Mouse (Mus musculus) neural tube, embryonic 14.5 days (tissue): Measurements from ENCODE around the gene Gm2a. TPM values are rescaled to one million over a fixed set of nuclear protein-coding genes. Genes with fewer than 3 reads are reported as not detected.

Experiments
- ATAC-seq: fragments of 200-750 bp; cut with Nextera tagmentation; 2 replicates; pipeline ENCODE4 v1.8.0; 2017; ENCODE audit warnings: low read depth, mild to moderate bottlenecking, moderate TSS enrichment, moderate library complexity
- H3K27ac ChIP-seq: fragments of 300-500 bp; sonication (generic); 2 replicates; pipeline ENCODE4 v1.5.1; 2014; ENCODE audit warnings: low read depth, mild to moderate bottlenecking, control low read depth, low read length, moderate library complexity, mixed read lengths
- H3K27me3 ChIP-seq: fragments of 300-500 bp; sonication (generic); 2 replicates; pipeline ENCODE4 v1.6.1; 2014; ENCODE audit warnings: low read length; ENCODE audit not compliant: control insufficient read depth, insufficient read depth
- H3K36me3 ChIP-seq: fragments of 300-500 bp; sonication (generic); 2 replicates; pipeline ENCODE4 v1.6.1; 2014; ENCODE audit warnings: low read length, mixed read lengths; ENCODE audit not compliant: control insufficient read depth, insufficient read depth
- H3K4me1 ChIP-seq: fragments of 300-500 bp; sonication (generic); 2 replicates; pipeline ENCODE4 v1.6.1; 2014; ENCODE audit warnings: low read length; ENCODE audit not compliant: control insufficient read depth, insufficient read depth
- H3K4me2 ChIP-seq: fragments of 300-500 bp; sonication (generic); 2 replicates; pipeline ENCODE4 v1.6.1; 2014; ENCODE audit warnings: mild to moderate bottlenecking, low read depth, low read length, control low read depth
- H3K4me3 ChIP-seq: fragments of 300-500 bp; sonication (generic); 2 replicates; pipeline ENCODE4 v1.5.1; 2014; ENCODE audit warnings: low read depth, low read length, control low read depth, mixed read lengths
- H3K9ac ChIP-seq: fragments of 300-500 bp; sonication (generic); replicated peaks from 2 replicates; pipeline ENCODE4 v1.6.1; 2014; ENCODE audit warnings: low read depth, mild to moderate bottlenecking, control low read depth, low read length, mixed read lengths
- H3K9me3 ChIP-seq: fragments of 300-500 bp; sonication (generic); 2 replicates; pipeline ENCODE4 v1.6.1; 2016; ENCODE audit warnings: low read length; ENCODE audit not compliant: control insufficient read depth
- WGBS: fragments of 180-500 bp; shearing (Covaris S2); extraction: QIAGEN DNeasy Blood & Tissue Kit; methylation state at CpG from one replicate; pipeline ENCODE4 v1.1.7; 2014; 5-methylcytosine and 5-hydroxymethylcytosine counted together
- polyA plus RNA-seq: library from polyadenylated mRNA; unstranded; fragments of >200 nt; fragmentation: Nextera tagmentation; extraction: Ambion mirVana; gene quantifications from 2 replicates; pipeline ENCODE4 v1.2.1, GENCODE M21; 2014

Gm2a gene
- polyA plus RNA-seq, 1 experiment from 2014 or later: 32.5 TPM

DNA sequence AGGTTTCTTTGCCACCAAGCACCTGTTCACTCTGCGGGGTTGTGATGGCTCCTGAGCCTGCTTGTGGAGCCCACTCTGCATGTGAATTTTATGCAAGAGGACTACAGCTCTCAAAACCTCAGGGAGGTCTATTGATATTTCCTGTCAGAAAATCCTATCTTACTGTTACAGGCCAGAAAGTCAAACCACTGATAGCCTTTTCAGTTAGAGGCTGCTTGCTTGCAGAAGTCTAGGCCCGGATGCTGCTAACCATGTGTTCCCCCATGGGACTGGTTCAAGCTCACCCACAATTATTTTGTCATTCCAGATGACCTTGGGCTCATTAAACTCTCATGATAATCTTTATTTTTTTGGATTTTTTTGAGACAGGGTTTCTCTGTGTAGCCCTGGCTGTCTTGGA, 19.1 kb downstream of the Gm2a start:
- Histone ChIP-seq H3K9me3 (no peaks in the 10 kb centered on the region), H3K27ac (no peak overlapping the region), H3K4me1 (no peaks in the 10 kb centered on the region), H3K36me3 (no peaks in the 10 kb centered on the region), H3K27me3 (no peaks in the 10 kb centered on the region), H3K4me3 (no peak overlapping the region), H3K4me2 (no peak overlapping the region), H3K9ac (no peak overlapping the region)
- WGBS: 86% methylated on average over 2 of the region's 2 CpGs
- ATAC-seq: no peak

DNA sequence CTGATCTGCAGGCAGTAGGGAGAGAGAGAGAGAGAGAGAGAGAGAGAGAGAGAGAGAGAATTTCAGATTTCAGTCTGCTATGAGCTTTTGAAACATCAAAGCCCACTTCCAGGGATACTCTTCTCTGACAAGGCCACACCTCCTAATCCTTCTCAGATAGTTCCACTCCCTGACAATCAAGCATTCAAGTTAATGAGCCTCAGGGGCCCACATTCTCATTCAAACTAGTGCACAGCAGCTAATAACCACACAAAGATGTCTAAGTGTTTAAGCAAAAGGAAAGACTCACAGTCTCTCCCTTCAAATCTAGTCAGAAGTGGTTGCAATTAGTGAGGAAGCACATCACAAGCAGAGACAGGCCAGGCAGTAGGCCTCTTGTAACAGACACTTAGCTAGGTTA, 22.4 kb downstream of the Gm2a start:
- Histone ChIP-seq H3K27me3 (no peaks in the 10 kb centered on the region), H3K4me3 (no peak overlapping the region), H3K4me1 (no peaks in the 10 kb centered on the region), H3K9ac (no peak overlapping the region), H3K36me3 (no peaks in the 10 kb centered on the region), H3K27ac (no peak overlapping the region), H3K9me3 (no peaks in the 10 kb centered on the region), H3K4me2 (no peak overlapping the region)
- ATAC-seq: no peak

DNA sequence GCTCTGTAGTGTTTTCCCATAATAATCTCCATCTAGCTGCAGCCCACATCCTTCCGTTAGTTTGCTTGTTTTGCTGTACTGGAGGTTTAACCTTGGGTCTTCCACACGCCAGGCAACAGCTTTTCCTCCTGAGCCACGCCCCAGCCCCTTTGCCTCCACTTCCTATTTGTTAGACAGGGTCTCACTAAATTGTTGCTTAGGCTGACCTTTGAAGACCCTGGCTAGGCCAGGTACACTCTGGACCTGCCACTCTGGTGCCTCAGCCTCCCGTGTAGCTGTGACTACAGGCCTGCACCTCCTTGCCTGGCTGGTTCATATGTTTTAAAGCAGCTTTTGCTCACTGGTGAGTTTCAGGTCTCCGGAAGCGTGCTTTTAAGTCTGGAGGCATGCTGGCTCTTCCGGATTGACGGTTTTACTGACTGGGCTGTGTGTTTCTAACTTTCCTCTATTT, 22.9 kb downstream of the Gm2a start:
- ATAC-seq: no peak
- Histone ChIP-seq H3K4me3 (no peak overlapping the region), H3K4me1 (no peaks in the 10 kb centered on the region), H3K27ac (no peak overlapping the region), H3K27me3 (no peaks in the 10 kb centered on the region), H3K4me2 (no peak overlapping the region), H3K9me3 (no peaks in the 10 kb centered on the region), H3K36me3 (no peaks in the 10 kb centered on the region), H3K9ac (no peak overlapping the region)
- 81% methylated on average over 8 of the region's 8 CpGs for WGBS

DNA sequence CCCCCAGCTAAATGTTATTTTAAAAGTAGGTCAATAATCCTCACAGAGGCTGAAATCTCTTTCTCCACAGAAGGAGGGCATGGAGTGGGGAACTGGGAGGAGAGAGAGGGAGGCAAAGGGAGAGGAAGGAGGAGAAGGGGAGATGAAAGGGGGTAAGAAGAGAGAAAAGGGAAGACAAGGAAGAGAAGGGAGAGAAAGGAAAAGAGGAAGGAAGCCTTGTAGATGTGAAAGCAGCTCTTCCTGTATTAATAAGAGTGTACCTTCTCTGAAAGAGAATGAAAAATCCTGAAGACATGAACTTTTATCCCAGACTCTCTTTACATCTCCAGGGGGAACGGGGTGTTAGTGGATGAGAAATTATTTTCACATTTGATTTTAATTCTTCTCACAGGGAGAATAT, 23.5 kb downstream of the Gm2a start:
- Histone ChIP-seq H3K9ac (no peak overlapping the region), H3K4me3 (no peak overlapping the region), H3K4me2 (no peak overlapping the region), H3K36me3 (no peaks in the 10 kb centered on the region), H3K9me3 (no peaks in the 10 kb centered on the region), H3K27ac (no peak overlapping the region), H3K27me3 (no peaks in the 10 kb centered on the region), H3K4me1 (no peaks in the 10 kb centered on the region)
- 89% methylated on average over 1 of the region's 1 CpGs for WGBS
- no peak for ATAC-seq

DNA sequence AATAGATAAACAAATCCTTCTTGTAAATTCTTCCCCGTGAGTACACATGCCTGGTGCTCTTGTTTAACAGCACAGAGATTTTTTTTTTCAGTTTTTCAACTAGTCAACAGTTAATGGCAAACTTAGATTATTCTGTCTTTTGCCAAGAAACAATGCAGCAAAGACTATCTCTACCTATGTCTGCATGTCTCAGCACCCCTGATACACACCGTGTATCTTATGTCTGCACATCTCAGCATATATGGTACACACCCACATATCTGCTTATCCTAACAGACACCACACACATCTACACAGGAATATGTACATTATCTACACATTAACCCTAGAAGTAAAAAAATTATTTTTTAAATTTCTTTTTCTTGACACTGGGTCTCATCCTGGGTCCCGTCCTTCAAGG, 28.7 kb downstream of the Gm2a start:
- ATAC-seq: no peak
- no peaks in the 10 kb centered on the region for H3K4me1 ChIP-seq
- H3K36me3 ChIP-seq: no peaks in the 10 kb centered on the region
- no peaks in the 10 kb centered on the region for H3K9me3 ChIP-seq
- no peak overlapping the region for H3K4me3 ChIP-seq
- no peak overlapping the region for H3K9ac ChIP-seq
- H3K4me2 ChIP-seq: no peak overlapping the region
- H3K27me3 ChIP-seq: no peaks in the 10 kb centered on the region
- H3K27ac ChIP-seq: no peak overlapping the region
- WGBS: 90% methylated on average over 3 of the region's 3 CpGs

DNA sequence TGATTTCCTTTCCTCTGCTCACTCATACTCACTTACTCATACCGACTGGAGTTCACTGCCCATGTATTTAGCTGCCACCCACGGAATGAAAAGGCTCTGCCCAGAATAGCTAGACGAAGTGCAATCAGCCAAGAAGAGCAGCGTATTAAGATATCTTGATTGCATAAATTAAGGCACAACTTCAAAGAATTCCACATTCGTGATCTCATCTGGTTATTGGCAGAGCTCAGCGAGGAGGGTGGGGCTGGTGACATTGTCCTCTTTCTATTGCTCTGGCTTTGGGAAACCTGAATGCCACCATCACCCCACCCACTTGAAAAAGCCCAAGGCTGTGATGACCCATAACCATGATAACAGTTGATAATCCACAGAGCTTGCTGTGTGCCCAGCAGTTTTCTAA, 30.0 kb downstream of the Gm2a start:
- Histone ChIP-seq H3K27me3 (no peaks in the 10 kb centered on the region), H3K4me1 (no peaks in the 10 kb centered on the region), H3K9me3 (no peaks in the 10 kb centered on the region), H3K36me3 (no peaks in the 10 kb centered on the region), H3K9ac (no peak overlapping the region), H3K27ac (no peak overlapping the region), H3K4me3 (no peak overlapping the region), H3K4me2 (no peak overlapping the region)
- 82% methylated on average over 6 of the region's 6 CpGs for WGBS
- ATAC-seq: no peak

DNA sequence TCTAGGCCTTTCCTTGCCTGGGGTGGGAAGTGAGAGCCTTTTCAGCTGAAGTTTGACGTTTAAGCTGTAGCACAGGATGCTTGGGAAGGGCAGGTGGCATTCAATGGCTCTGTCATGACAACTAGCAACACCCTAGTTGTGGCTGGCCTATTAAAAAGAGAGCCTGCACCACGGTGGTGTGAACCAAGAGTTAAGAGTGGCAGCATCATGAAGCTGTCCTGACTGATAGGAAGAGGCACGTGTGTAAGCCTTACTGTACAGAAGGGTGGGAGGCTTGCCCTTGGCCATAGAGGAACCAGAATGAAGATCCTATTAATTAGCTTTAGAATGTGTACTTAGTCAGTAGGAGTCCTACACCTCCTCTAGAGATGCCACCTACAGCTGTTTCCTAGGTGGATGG, 30.5 kb downstream of the Gm2a start:
- Histone ChIP-seq H3K36me3 (no peaks in the 10 kb centered on the region), H3K4me1 (no peaks in the 10 kb centered on the region), H3K4me2 (no peak overlapping the region), H3K27me3 (no peaks in the 10 kb centered on the region), H3K4me3 (no peak overlapping the region), H3K9me3 (no peaks in the 10 kb centered on the region), H3K27ac (no peak overlapping the region), H3K9ac (no peak overlapping the region)
- no peak for ATAC-seq
- WGBS: 86% methylated on average over 3 of the region's 3 CpGs

DNA sequence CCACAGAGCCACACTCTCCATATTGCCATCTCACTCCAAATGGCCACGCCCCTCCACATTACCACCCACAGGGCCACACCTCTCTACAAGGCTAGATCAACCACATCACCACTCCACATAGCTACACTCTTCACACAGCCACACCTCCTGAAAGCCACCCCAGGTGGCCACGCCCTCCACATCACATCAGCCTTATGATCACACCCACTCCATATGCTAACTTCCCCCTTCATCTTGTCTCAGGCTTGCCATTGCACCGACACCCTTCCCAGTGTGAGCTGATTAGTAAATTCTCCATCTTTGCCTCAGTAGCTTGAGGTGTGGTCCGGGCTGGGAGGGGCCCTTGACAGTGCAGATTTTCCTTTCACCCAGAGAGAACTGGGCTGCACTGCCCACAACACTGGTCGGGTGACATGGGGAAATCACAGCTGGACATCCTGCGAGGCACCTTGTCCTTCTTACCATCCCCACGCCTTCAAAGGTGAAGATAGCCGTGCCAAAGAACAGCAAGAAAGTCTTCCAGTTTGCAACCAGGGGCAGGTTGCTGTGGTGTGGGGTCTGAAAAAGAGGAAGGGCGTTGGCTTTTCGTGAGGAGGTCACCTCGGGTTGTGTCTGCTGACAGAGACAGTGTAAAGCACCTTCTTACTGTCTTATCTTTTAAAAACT, 33.3 kb downstream of the Gm2a start:
- Histone ChIP-seq H3K4me3 (no peak overlapping the region), H3K9ac (no peak overlapping the region), H3K36me3 (no peaks in the 10 kb centered on the region), H3K9me3 (no peaks in the 10 kb centered on the region), H3K27me3 (no peaks in the 10 kb centered on the region), H3K27ac (no peak overlapping the region), H3K4me2 (no peak overlapping the region), H3K4me1 (no peaks in the 10 kb centered on the region)
- ATAC-seq: no peak
- 92% methylated on average over 11 of the region's 11 CpGs for WGBS

DNA sequence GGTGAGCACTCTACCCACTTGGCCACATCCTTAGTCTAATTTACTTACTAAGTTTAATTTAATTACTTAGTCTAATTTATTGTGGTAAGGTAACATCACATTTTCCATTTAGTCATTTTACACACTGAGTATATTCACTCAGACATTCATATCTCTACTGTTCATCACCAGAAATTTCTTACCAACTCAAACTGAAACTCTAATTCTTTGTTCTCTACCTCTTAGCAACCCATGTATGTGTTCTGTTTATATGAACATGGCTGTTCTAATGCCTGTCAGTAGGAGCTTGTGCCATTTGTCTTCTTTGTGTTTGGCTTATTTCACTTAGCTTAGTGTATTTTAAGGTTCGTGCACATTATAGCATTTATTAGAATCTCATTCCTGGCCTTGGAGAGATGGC, 34.0 kb downstream of the Gm2a start:
- no peak overlapping the region for H3K4me2 ChIP-seq
- 88% methylated on average over 1 of the region's 1 CpGs for WGBS
- H3K27me3 ChIP-seq: no peaks in the 10 kb centered on the region
- ATAC-seq: no peak
- no peak overlapping the region for H3K4me3 ChIP-seq
- H3K9me3 ChIP-seq: no peaks in the 10 kb centered on the region
- no peak overlapping the region for H3K27ac ChIP-seq
- no peaks in the 10 kb centered on the region for H3K36me3 ChIP-seq
- H3K9ac ChIP-seq: no peak overlapping the region
- no peaks in the 10 kb centered on the region for H3K4me1 ChIP-seq
